Mouse (Mus musculus) NIH3T3 (cell line): ENCODE measurements around the gene Gipc2.
"Not testable (repeated sequence)": the region's sequence is repeated elsewhere in the genome, so short reads cannot be mapped to it uniquely, and the experiment has no call there.

Experiments used
- DNase-seq: peaks from one replicate; pipeline ENCODE4 v3.0.0-alpha.2; 2012; ENCODE audit warnings: low read depth

Gene Gipc2

GRCm38 (mm10) chr3:152155296-152155948 is 10.6 kb downstream of the Gipc2 start:
- DNase-seq = peak; percentile 60

- no peak for DNase-seq
Measured at GRCm38 (mm10) chr3:152154095-152154494, 11.9 kb downstream of the Gipc2 start.

- no peak for DNase-seq
Measured at GRCm38 (mm10) chr3:152153152-152153551, 12.9 kb downstream of the Gipc2 start.

GRCm38 (mm10) chr3:152152483-152152804 is 13.6 kb downstream of the Gipc2 start:
- no peak for DNase-seq

GRCm38 (mm10) chr3:152151725-152152482 is 14.1 kb downstream of the Gipc2 start:
- no peak for DNase-seq

GRCm38 (mm10) chr3:152149863-152150262 is 16.2 kb downstream of the Gipc2 start:
- no peak for DNase-seq

GRCm38 (mm10) chr3:152149449-152149848 is 16.6 kb downstream of the Gipc2 start:
- DNase-seq = no peak

GRCm38 (mm10) chr3:152147085-152147831 is 18.8 kb downstream of the Gipc2 start:
- no peak for DNase-seq

GRCm38 (mm10) chr3:152145186-152145585 is 20.8 kb downstream of the Gipc2 start:
- DNase-seq = peak; percentile 59

GRCm38 (mm10) chr3:152142989-152143695 is 22.9 kb downstream of the Gipc2 start:
- DNase-seq = peak; percentile 79

GRCm38 (mm10) chr3:152142146-152142545 is 23.9 kb downstream of the Gipc2 start:
- DNase-seq = peak; percentile 49

GRCm38 (mm10) chr3:152139308-152139707 is 26.7 kb downstream of the Gipc2 start:
- DNase-seq = not testable (repeated sequence)

- not testable (repeated sequence) for DNase-seq
Measured at GRCm38 (mm10) chr3:152136106-152136505, 29.9 kb downstream of the Gipc2 start.

GRCm38 (mm10) chr3:152133621-152134020 is 32.4 kb downstream of the Gipc2 start:
- no peak for DNase-seq

- no peak for DNase-seq
Measured at GRCm38 (mm10) chr3:152130963-152131362, 35.1 kb downstream of the Gipc2 start.

GRCm38 (mm10) chr3:152129426-152129825 is 36.6 kb downstream of the Gipc2 start:
- not testable (repeated sequence) for DNase-seq

GRCm38 (mm10) chr3:152128631-152129030 is 37.4 kb downstream of the Gipc2 start:
- DNase-seq = no peak

GRCm38 (mm10) chr3:152127144-152127543 is 38.9 kb downstream of the Gipc2 start:
- DNase-seq = peak; percentile 64

GRCm38 (mm10) chr3:152122720-152123119 is 43.3 kb downstream of the Gipc2 start:
- peak; percentile 80 for DNase-seq

- DNase-seq = peak; percentile 81
Measured at GRCm38 (mm10) chr3:152122101-152122500, 43.9 kb downstream of the Gipc2 start.

GRCm38 (mm10) chr3:152121169-152122009 is 44.6 kb downstream of the Gipc2 start:
- DNase-seq = peak; percentile 57
